Mouse (Mus musculus): ENCODE measurements around the gene B4galt3.

GRCm38 (mm10) chr1:171263185-171263611, 6.9 kb upstream of the B4galt3 start:
- TF ChIP-seq TAL1 (IDR thresholded peaks at IDR 0.05; ENCODE audit: low read length) (no peak), GATA1 (IDR thresholded peaks at IDR 0.05; ENCODE audit: low read length) (no peak)

Data from erythroblast, embryonic 14.5 days (primary cell).